Mouse (Mus musculus) right cerebral cortex, postnatal 36 days (tissue): ENCODE measurements around the gene Ano6.
"Not testable (repeated sequence)": the region's sequence is repeated elsewhere in the genome, so short reads cannot be mapped to it uniquely, and the experiment has no call there.

Experiments
- DNase-seq, 2 experiments: peaks; one replicate each; pipeline ENCODE4 v3.0.0; 2022; ENCODE audit warnings: low spot score in 2 of 2, mixed read lengths in 1 of 2

Ano6 gene

GRCm38 (mm10) chr15:95827465-95827971 lies 36.9 kb downstream of the Ano6 start:
- DNase-seq, result no peak

- not testable (repeated sequence) for DNase-seq
These were observed 37.5 kb downstream of the Ano6 start for GRCm38 (mm10) chr15:95828018-95828646.

GRCm38 (mm10) chr15:95828647-95829254 lies 38.1 kb downstream of the Ano6 start:
- no peak for DNase-seq

- no peak for DNase-seq
These were observed 39.0 kb downstream of the Ano6 start for GRCm38 (mm10) chr15:95829553-95830205.

GRCm38 (mm10) chr15:95830206-95830560 lies 39.5 kb downstream of the Ano6 start:
- DNase-seq, result no peak

- no peak for DNase-seq
These were observed 42.6 kb downstream of the Ano6 start for GRCm38 (mm10) chr15:95833292-95833691.

- DNase-seq, result no peak
These were observed 45.4 kb downstream of the Ano6 start for GRCm38 (mm10) chr15:95836077-95836476.

- no peak for DNase-seq
These were observed 46.2 kb downstream of the Ano6 start for GRCm38 (mm10) chr15:95836646-95837434.

GRCm38 (mm10) chr15:95837570-95837969 lies 46.9 kb downstream of the Ano6 start:
- DNase-seq, result no peak

GRCm38 (mm10) chr15:95838171-95839020 lies 47.8 kb downstream of the Ano6 start:
- DNase-seq, result no peak

GRCm38 (mm10) chr15:95839789-95840188 lies 49.1 kb downstream of the Ano6 start:
- no peak for DNase-seq

GRCm38 (mm10) chr15:95843183-95843949 lies 52.7 kb downstream of the Ano6 start:
- DNase-seq, result no peak

- no peak for DNase-seq
These were observed 53.8 kb downstream of the Ano6 start for GRCm38 (mm10) chr15:95844412-95844811.

GRCm38 (mm10) chr15:95846102-95846501 lies 55.5 kb downstream of the Ano6 start:
- no peak for DNase-seq

- no peak for DNase-seq
These were observed 57.9 kb downstream of the Ano6 start for GRCm38 (mm10) chr15:95848493-95849064.

GRCm38 (mm10) chr15:95849513-95850411 lies 59.1 kb downstream of the Ano6 start:
- DNase-seq, result no peak

- no peak for DNase-seq
These were observed 59.9 kb downstream of the Ano6 start for GRCm38 (mm10) chr15:95850546-95850945.

- no peak for DNase-seq
These were observed 64.6 kb downstream of the Ano6 start for GRCm38 (mm10) chr15:95855051-95855844.
